Mouse (Mus musculus) stomach, embryonic 15.5 days (tissue): ENCODE measurements at regions not wholly inside any gene's neighbourhood (a gene's known extent, or its start where the extent isn't known, plus 50 kb on each side); places are given as distances from the start of the nearest gene placed in this dataset. TPM values are rescaled to one million over a fixed set of nuclear protein-coding genes. Genes with fewer than 3 reads are reported as not detected.
"Not testable (repeated sequence)": the region's sequence is repeated elsewhere in the genome, so short reads cannot be mapped to it uniquely, and the experiment has no call there.

Experiments
- ATAC-seq: fragments of 200-750 bp; cut with Nextera tagmentation; 2 replicates; pipeline ENCODE4 v1.8.0; 2017; ENCODE audit warnings: low read depth, moderate number of reproducible peaks, moderate TSS enrichment; ENCODE audit not compliant: insufficient read depth, low FRiP score
- H3K27ac ChIP-seq: fragments of 300-500 bp; sonication (generic); 2 replicates; pipeline ENCODE4 v1.5.1; 2015; ENCODE audit warnings: mild to moderate bottlenecking, inconsistent platforms
- H3K27me3 ChIP-seq: fragments of 300-500 bp; sonication (generic); replicated peaks from 2 replicates; pipeline ENCODE4 v1.6.1; 2015; ENCODE audit warnings: inconsistent platforms
- H3K36me3 ChIP-seq: fragments of 300-500 bp; sonication (generic); 2 replicates; pipeline ENCODE4 v1.6.1; 2015; ENCODE audit warnings: inconsistent platforms
- H3K4me1 ChIP-seq: fragments of 300-500 bp; sonication (generic); 2 replicates; pipeline ENCODE4 v1.6.1; 2015; ENCODE audit warnings: inconsistent platforms
- H3K4me2 ChIP-seq: fragments of 300-500 bp; sonication (generic); 2 replicates; pipeline ENCODE4 v1.6.1; 2015; ENCODE audit warnings: mild to moderate bottlenecking, inconsistent platforms
- H3K4me3 ChIP-seq: fragments of 300-500 bp; sonication (generic); replicated peaks from 2 replicates; pipeline ENCODE4 v1.5.1; 2015; ENCODE audit warnings: inconsistent platforms
- H3K9ac ChIP-seq: fragments of 300-500 bp; sonication (generic); 2 replicates; pipeline ENCODE4 v1.6.1; 2015; ENCODE audit warnings: inconsistent platforms
- H3K9me3 ChIP-seq: fragments of 300-500 bp; sonication (generic); 2 replicates; pipeline ENCODE4 v1.6.1; 2016; ENCODE audit warnings: inconsistent platforms
- WGBS: fragments of 180-500 bp; shearing (Covaris S2); methylation state at CpG from one replicate; pipeline ENCODE4 v1.1.7; 2015; 5-methylcytosine and 5-hydroxymethylcytosine counted together
- microRNA-seq: library from miRNA; unstranded; fragments of <30 nt; microRNA quantifications from one replicate; pipeline ENCODE4, GENCODE M21; 2016

GRCm38 (mm10) chr12:23216521-23216920 is 563.5 kb downstream of the Gm10330 start:
- not testable (repeated sequence) for H3K9me3 ChIP-seq, H3K36me3 ChIP-seq, ATAC-seq, H3K4me3 ChIP-seq, H3K27ac ChIP-seq, H3K27me3 ChIP-seq, H3K4me2 ChIP-seq, H3K9ac ChIP-seq, H3K4me1 ChIP-seq
- 50% methylated on average over 1 of the region's 5 CpGs for WGBS

GRCm38 (mm10) chr12:23189546-23189945 is 590.5 kb downstream of the Gm10330 start:
- under 1% methylated on average over 40 of the region's 42 CpGs for WGBS
- H3K9ac ChIP-seq, H3K27ac ChIP-seq: not testable (repeated sequence)

GRCm38 (mm10) chr12:23189110-23189509 is 591.0 kb downstream of the Gm10330 start:
- not testable (repeated sequence) for H3K27ac ChIP-seq, H3K9ac ChIP-seq, H3K27me3 ChIP-seq, H3K9me3 ChIP-seq, ATAC-seq, H3K36me3 ChIP-seq, H3K4me1 ChIP-seq
- WGBS: under 1% methylated on average over 44 of the region's 50 CpGs
- H3K4me3 ChIP-seq: peak overlapping the region; percentile 49
- H3K4me2 ChIP-seq: peak overlapping the region; percentile 56

More at GRCm38 (mm10) chr12:23189546-23189945, 590.5 kb downstream of the Gm10330 start:
- peak overlapping the region; percentile 56 for H3K4me2 ChIP-seq
- H3K27me3 ChIP-seq, H3K9me3 ChIP-seq, H3K4me1 ChIP-seq, H3K36me3 ChIP-seq: not testable (repeated sequence)
- ATAC-seq: peak; percentile 79; the same call in 1 of the 2 replicates
- H3K4me3 ChIP-seq: peak overlapping the region; percentile 49

Small RNA genes lying in the stretch of these regions (microRNA-seq; reads per million reads assigned to microRNA genes)
- not detected for gene Gm26140
